Mouse (Mus musculus): ENCODE results near the gene Fzr1.

- TF ChIP-seq MXI1 (IDR thresholded peaks at IDR 0.05; ENCODE audit: low read depth, low read length), result no peak
- no peak for TF ChIP-seq CTCF (IDR thresholded peaks at IDR 0.05 in 2 of 3, conservative IDR thresholded peaks at IDR 0.05 in 1 of 3; ENCODE audit: control insufficient read depth in 1 of 3, insufficient read depth in 1 of 3, low read depth in 2 of 3, low read length in 3 of 3, poor library complexity in 1 of 3, severe bottlenecking in 1 of 3)
- no peak for TF ChIP-seq ZC3H11A (IDR thresholded peaks at IDR 0.05; ENCODE audit: low read depth, low read length)
- no peak for TF ChIP-seq ZKSCAN1 (IDR thresholded peaks at IDR 0.05; ENCODE audit: low read depth, low read length)
- TF ChIP-seq MYC (IDR thresholded peaks at IDR 0.05; ENCODE audit: low read depth, low read length), result no peak
- no peak for TF ChIP-seq MAFK (IDR thresholded peaks at IDR 0.05; ENCODE audit: borderline replicate concordance, low read depth, low read length)
- TF ChIP-seq TCF12 (IDR thresholded peaks at IDR 0.05; ENCODE audit: low read depth, low read length), result no peak
- TF ChIP-seq POLR2A (IDR thresholded peaks at IDR 0.05; ENCODE audit: control insufficient read depth in 1 of 2, insufficient read depth in 1 of 2, low read depth in 1 of 2, low read length in 2 of 2, poor library complexity in 1 of 2), result no peak
- TF ChIP-seq MAZ (IDR thresholded peaks at IDR 0.05; ENCODE audit: low read depth, low read length), result no peak
- no peak for TF ChIP-seq GATA1 (IDR thresholded peaks at IDR 0.05; ENCODE audit: low read depth, low read length)
- no peak for TF ChIP-seq USF1 (IDR thresholded peaks at IDR 0.05; ENCODE audit: low read depth, low read length)
- TF ChIP-seq GABPA (IDR thresholded peaks at IDR 0.05; ENCODE audit: low read depth, low read length), result no peak
- TF ChIP-seq CHD1 (IDR thresholded peaks at IDR 0.05; ENCODE audit: low read depth, low read length), result no peak
- TF ChIP-seq ETS1 (IDR thresholded peaks at IDR 0.05; ENCODE audit: low read depth, low read length), result no peak
These were observed 53.1 kb downstream of the Fzr1 start for GRCm38 (mm10) chr10:81325176-81325575.

Data from MEL (cell line).